Mouse (Mus musculus): ENCODE data around the gene Ccdc177.

DNA sequence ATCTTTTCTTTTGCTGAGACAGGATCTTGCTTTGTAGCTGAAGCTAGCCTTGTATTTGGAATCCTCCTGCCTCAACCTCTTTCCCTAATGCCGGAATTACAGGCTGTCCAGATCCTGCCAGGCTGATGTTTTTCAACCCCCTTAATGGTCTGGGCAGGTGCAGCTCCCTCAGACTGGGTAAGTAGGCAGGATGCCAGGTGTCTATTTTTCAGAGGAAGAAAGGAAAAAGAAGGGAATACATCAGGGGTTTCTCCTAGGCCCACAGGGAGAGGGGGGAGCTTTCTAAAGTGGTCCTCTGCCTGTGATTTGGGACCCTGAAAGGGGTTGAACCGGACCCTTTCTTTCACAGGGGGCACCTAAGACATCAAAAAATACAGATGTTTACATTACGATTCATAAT is 27.7 kb upstream of the Ccdc177 start:
- TF ChIP-seq KAT2A (IDR thresholded peaks at IDR 0.05; ENCODE audit: insufficient replicate concordance, low read length) (no peak), TCF12 (IDR thresholded peaks at IDR 0.05; ENCODE audit: low read depth, low read length) (no peak), ZNF384 (IDR thresholded peaks at IDR 0.05; ENCODE audit: low read depth, low read length) (no peak), TBP (conservative IDR thresholded peaks at IDR 0.05; ENCODE audit: low read depth, low read length) (no peak), POLR2A (IDR thresholded peaks at IDR 0.05; ENCODE audit: low read depth, low read length) (no peak), CTCF (conservative IDR thresholded peaks at IDR 0.05 in 1 of 2, IDR thresholded peaks at IDR 0.05 in 1 of 2; ENCODE audit: low read depth in 2 of 2, low read length in 2 of 2) (no peak), MAFK (IDR thresholded peaks at IDR 0.05; ENCODE audit: insufficient replicate concordance, low read length) (no peak), MEF2A (IDR thresholded peaks at IDR 0.05; ENCODE audit: borderline replicate concordance, low read depth, low read length) (no peak), EP300 (IDR thresholded peaks at IDR 0.05; ENCODE audit: low read length) (no peak)

All from CH12.LX (cell line).